Mouse (Mus musculus) bone marrow macrophage, adult 2 months (primary cell): ENCODE results near the gene Angpt4. TPM values are rescaled to one million over a fixed set of nuclear protein-coding genes. Genes with fewer than 3 reads are reported as not detected.

Experiments
- H3K27ac ChIP-seq: 2 replicates; pipeline ENCODE4 v1.5.1; 2012; ENCODE audit warnings: low read depth, low read length; ENCODE audit not compliant: insufficient read depth
- H3K4me1 ChIP-seq: 2 replicates; pipeline ENCODE4 v1.6.1; 2012; ENCODE audit warnings: low read length; ENCODE audit not compliant: control insufficient read depth, insufficient read depth
- H3K4me3 ChIP-seq: 2 replicates; pipeline ENCODE4 v1.5.1; 2012; ENCODE audit warnings: mild to moderate bottlenecking, low read length, moderate library complexity; ENCODE audit not compliant: insufficient read depth
- CTCF ChIP-seq: IDR thresholded peaks from 2 replicates; pipeline ENCODE4 v1.5.1; 2012; ENCODE audit warnings: low read depth, mild to moderate bottlenecking, low read length, moderate library complexity
- POLR2A ChIP-seq: IDR thresholded peaks from 2 replicates; pipeline ENCODE4 v1.6.1; 2012; ENCODE audit warnings: mild to moderate bottlenecking, low read depth, low read length, borderline replicate concordance
- polyA plus RNA-seq: library from polyadenylated mRNA; stranded (reverse); fragments of >200 nt; gene quantifications from 2 replicates; pipeline ENCODE4 v1.2.4, GENCODE M21; 2012; ENCODE audit not compliant: missing spikeins, insufficient read depth, insufficient read length

Angpt4 gene
- not detected in 2 replicates for polyA plus RNA-seq

- H3K4me3 ChIP-seq: no peak within 1 kb of the TSS
- no peak for TF ChIP-seq CTCF
- no peak for TF ChIP-seq POLR2A
- H3K4me1 ChIP-seq: peaks cover 11% of the 10 kb centered on the region
- H3K27ac ChIP-seq: no peak within 1 kb of the TSS
These were observed at the start of gene Angpt4 for GRCm38 (mm10) chr2:151910919-151911500. Angpt4 (plus strand) TSS chr2:151911210.

GRCm38 (mm10) chr2:151862257-151862810, 48.7 kb upstream of the Angpt4 start:
- H3K4me1 ChIP-seq: no peaks in the 10 kb centered on the region
- TF ChIP-seq CTCF (peak; percentile 41), POLR2A (no peak)
- H3K4me3 ChIP-seq: no peak overlapping the region
- H3K27ac ChIP-seq: no peak overlapping the region

- TF ChIP-seq POLR2A (no peak), CTCF (no peak)
- no peak overlapping the region for H3K27ac ChIP-seq
- H3K4me1 ChIP-seq: no peaks in the 10 kb centered on the region
- H3K4me3 ChIP-seq: no peak overlapping the region
These were observed 46.1 kb upstream of the Angpt4 start for GRCm38 (mm10) chr2:151864941-151865340.

- H3K27ac ChIP-seq: no peak overlapping the region
- no peak for TF ChIP-seq POLR2A
- peak; percentile 37; the same call in 1 of the 2 replicates for TF ChIP-seq CTCF
- H3K4me1 ChIP-seq: no peaks in the 10 kb centered on the region
- no peak overlapping the region for H3K4me3 ChIP-seq
These were observed 44.5 kb upstream of the Angpt4 start for GRCm38 (mm10) chr2:151866487-151866886.

- TF ChIP-seq CTCF: no peak
- no peak for TF ChIP-seq POLR2A
- Histone ChIP-seq H3K27ac (no peak overlapping the region), H3K4me1 (no peaks in the 10 kb centered on the region), H3K4me3 (no peak overlapping the region)
These were observed 42.8 kb upstream of the Angpt4 start for GRCm38 (mm10) chr2:151868196-151868595.

DNA sequence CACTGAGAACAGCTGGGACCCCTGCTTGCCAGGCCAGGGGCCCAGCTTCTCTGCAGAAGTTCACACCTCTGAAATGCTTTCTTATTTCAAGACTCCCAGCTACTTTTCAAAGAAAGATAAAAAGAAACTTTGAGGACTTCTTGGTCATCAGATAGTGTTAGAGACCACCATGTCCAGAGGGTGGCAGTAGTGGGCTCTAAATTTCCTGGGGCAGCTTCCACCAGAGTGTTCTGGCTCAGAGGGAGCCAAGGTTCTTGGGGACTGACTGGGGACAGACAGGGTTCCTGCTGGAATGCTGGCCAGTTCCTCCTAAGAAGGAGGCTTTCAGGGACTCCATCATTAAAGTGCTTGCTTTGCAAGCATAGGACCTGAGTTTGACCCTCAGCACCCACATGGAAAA, 36.5 kb upstream of the Angpt4 start:
- H3K4me3 ChIP-seq: no peak overlapping the region
- H3K4me1 ChIP-seq: no peaks in the 10 kb centered on the region
- no peak overlapping the region for H3K27ac ChIP-seq
- TF ChIP-seq POLR2A (no peak), CTCF (no peak)

DNA sequence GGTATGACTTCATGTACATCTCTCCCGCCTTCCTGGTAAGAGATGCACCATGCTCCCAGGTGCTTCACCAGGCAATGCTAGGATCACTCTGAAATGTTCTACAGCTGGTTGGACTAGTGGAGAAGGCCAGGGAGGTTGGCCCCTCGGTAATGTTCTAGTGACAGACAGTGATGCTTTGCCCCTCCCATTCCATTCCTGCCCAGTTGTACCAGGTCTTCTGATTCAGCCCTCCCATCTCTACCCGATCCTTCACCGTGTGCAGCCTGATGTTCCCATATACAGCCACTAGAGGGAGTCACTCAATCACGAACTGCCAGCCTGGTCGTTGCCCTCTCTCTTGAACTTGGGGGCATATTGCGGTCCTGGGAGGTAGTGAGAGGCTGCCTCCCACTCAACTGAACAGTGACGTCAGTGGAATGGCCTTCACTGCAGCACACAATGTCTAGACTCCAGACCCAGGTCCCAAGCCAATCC, 35.0 kb upstream of the Angpt4 start:
- Histone ChIP-seq H3K27ac (no peak overlapping the region), H3K4me3 (no peak overlapping the region), H3K4me1 (no peaks in the 10 kb centered on the region)
- TF ChIP-seq CTCF (peak; percentile 84), POLR2A (no peak)

DNA sequence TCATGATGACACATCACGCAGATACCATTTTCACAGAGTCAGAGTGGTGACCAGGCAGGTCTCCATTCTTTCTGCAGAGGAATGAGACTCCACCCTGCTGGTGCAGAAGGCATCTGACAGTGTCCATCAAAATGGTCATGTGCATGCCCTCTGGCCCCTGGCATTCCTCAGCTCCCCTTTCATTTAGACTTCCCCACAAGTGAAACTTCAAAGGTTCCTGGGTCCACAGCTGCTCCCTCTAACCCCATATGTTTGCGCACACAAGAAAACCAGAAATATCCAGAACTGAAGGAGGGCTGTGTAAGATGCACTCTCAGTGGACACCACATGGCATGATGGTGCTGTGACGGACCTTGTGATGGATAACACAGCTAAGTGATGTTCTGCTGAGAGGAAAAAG, 32.4 kb upstream of the Angpt4 start:
- Histone ChIP-seq H3K27ac (no peak overlapping the region), H3K4me3 (no peak overlapping the region), H3K4me1 (no peaks in the 10 kb centered on the region)
- TF ChIP-seq CTCF (no peak), POLR2A (no peak)

- no peak overlapping the region for H3K27ac ChIP-seq
- no peak overlapping the region for H3K4me3 ChIP-seq
- no peak for TF ChIP-seq CTCF
- no peak for TF ChIP-seq POLR2A
- H3K4me1 ChIP-seq: no peaks in the 10 kb centered on the region
These were observed 31.2 kb upstream of the Angpt4 start for GRCm38 (mm10) chr2:151879760-151880159.

DNA sequence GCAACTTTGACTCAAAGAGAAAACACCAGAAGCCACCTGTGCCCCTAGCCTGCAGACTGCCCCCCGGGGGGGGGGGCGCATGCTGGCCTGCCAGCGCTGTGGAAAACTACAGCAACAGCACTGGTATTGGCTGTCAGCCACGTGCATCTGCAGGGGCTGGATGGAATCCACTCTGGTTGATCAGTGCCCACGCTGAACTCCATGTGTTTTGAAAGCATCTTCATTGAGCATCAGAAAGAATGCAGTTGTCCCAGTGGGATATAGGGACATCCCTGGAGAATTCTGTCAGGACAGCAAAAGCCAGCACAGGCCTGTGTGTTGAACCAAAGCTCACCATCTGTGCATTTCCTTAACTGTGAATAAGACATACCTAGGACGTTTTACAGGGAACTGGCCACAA, 20.0 kb upstream of the Angpt4 start:
- no peak for TF ChIP-seq CTCF
- no peak overlapping the region for H3K27ac ChIP-seq
- no peaks in the 10 kb centered on the region for H3K4me1 ChIP-seq
- H3K4me3 ChIP-seq: no peak overlapping the region
